Mouse (Mus musculus) midbrain, embryonic 14.5 days (tissue): ENCODE measurements around the gene Tuba4a. TPM values are rescaled to one million over a fixed set of nuclear protein-coding genes. Genes with fewer than 3 reads are reported as not detected.
"Not testable (repeated sequence)": the region's sequence is repeated elsewhere in the genome, so short reads cannot be mapped to it uniquely, and the experiment has no call there.

Source experiments
- ATAC-seq: fragments of 200-750 bp; cut with Nextera tagmentation; 2 replicates; pipeline ENCODE4 v1.8.0; 2017; ENCODE audit warnings: moderate number of reproducible peaks, moderate library complexity; ENCODE audit not compliant: low FRiP score, low TSS enrichment
- DNase-seq: peaks from one replicate; pipeline ENCODE4 v3.0.0-alpha.2; 2015
- H3K27ac ChIP-seq: fragments of 300-500 bp; sonication (generic); replicated peaks from 2 replicates; pipeline ENCODE4 v1.5.1; 2014; ENCODE audit warnings: mild to moderate bottlenecking, low read depth, low read length, moderate library complexity
- H3K27me3 ChIP-seq: fragments of 300-500 bp; sonication (generic); 2 replicates; pipeline ENCODE4 v1.6.1; 2014; ENCODE audit warnings: low read length, control low read depth, mixed read lengths; ENCODE audit not compliant: control insufficient read depth, insufficient read depth
- H3K36me3 ChIP-seq: fragments of 300-500 bp; sonication (generic); 2 replicates; pipeline ENCODE4 v1.6.1; 2014; ENCODE audit warnings: low read length, control low read depth; ENCODE audit not compliant: control insufficient read depth, insufficient read depth
- H3K4me1 ChIP-seq: fragments of 300-500 bp; sonication (generic); 2 replicates; pipeline ENCODE4 v1.6.1; 2014; ENCODE audit warnings: mild to moderate bottlenecking, antibody characterized with exemption, low read length, control low read depth; ENCODE audit not compliant: control insufficient read depth, insufficient read depth
- H3K4me2 ChIP-seq: fragments of 300-500 bp; sonication (generic); 2 replicates; pipeline ENCODE4 v1.6.1; 2014; ENCODE audit warnings: mild to moderate bottlenecking, low read length, moderate library complexity
- H3K4me3 ChIP-seq: fragments of 300-500 bp; sonication (generic); replicated peaks from 2 replicates; pipeline ENCODE4 v1.5.1; 2014; ENCODE audit warnings: low read depth, low read length
- H3K9ac ChIP-seq: fragments of 300-500 bp; sonication (generic); replicated peaks from 2 replicates; pipeline ENCODE4 v1.6.1; 2014; ENCODE audit warnings: mild to moderate bottlenecking, low read length, moderate library complexity
- H3K9me3 ChIP-seq: fragments of 300-500 bp; sonication (generic); 2 replicates; pipeline ENCODE4 v1.6.1; 2016; ENCODE audit warnings: low read length, control low read depth, mixed read lengths; ENCODE audit not compliant: control insufficient read depth
- WGBS: fragments of 180-500 bp; shearing (Covaris S2); extraction: QIAGEN DNeasy Blood & Tissue Kit; methylation state at CpG from one replicate; pipeline ENCODE4 v1.1.7; 2014; 5-methylcytosine and 5-hydroxymethylcytosine counted together
- polyA plus RNA-seq: library from polyadenylated mRNA; unstranded; fragments of >200 nt; fragmentation: Nextera tagmentation; extraction: Ambion mirVana; gene quantifications from 2 replicates; pipeline ENCODE4 v1.2.1, GENCODE M21; 2014

The Tuba4a gene
- polyA plus RNA-seq, 1 experiment from 2014 or later = 4.2 TPM

- H3K27ac ChIP-seq = no peak overlapping the region
- H3K9ac ChIP-seq = no peak overlapping the region
- H3K4me1 ChIP-seq = no peaks in the 10 kb centered on the region
- H3K36me3 ChIP-seq = peaks cover 33% of the 10 kb centered on the region
- H3K27me3 ChIP-seq = no peaks in the 10 kb centered on the region
- no peak overlapping the region for H3K4me3 ChIP-seq
- no peaks in the 10 kb centered on the region for H3K9me3 ChIP-seq
- no peak overlapping the region for H3K4me2 ChIP-seq
- ATAC-seq (no peak), DNase-seq (no peak)
- WGBS = 87% methylated on average over 14 of the region's 14 CpGs
Measured at GRCm38 (mm10) chr1:75243411-75243810, 23.7 kb upstream of the Tuba4a start.

GRCm38 (mm10) chr1:75239591-75239990 lies 19.9 kb upstream of the Tuba4a start:
- Histone ChIP-seq H3K4me2 (no peak overlapping the region), H3K9ac (no peak overlapping the region), H3K4me3 (no peak overlapping the region), H3K9me3 (no peaks in the 10 kb centered on the region), H3K4me1 (peaks cover 8% of the 10 kb centered on the region; the same call in 1 of the 2 replicates), H3K27ac (no peak overlapping the region), H3K27me3 (no peaks in the 10 kb centered on the region), H3K36me3 (peaks cover 33% of the 10 kb centered on the region)
- ATAC-seq (no peak), DNase-seq (no peak)
- WGBS = 86% methylated on average over 10 of the region's 10 CpGs

- no peaks in the 10 kb centered on the region for H3K9me3 ChIP-seq
- H3K9ac ChIP-seq = peak within 1 kb of the TSS; percentile 86
- DNase-seq (peak; percentile 83), ATAC-seq (peak; percentile 88)
- H3K4me3 ChIP-seq = peak within 1 kb of the TSS; percentile 68
- H3K27me3 ChIP-seq = no peaks in the 10 kb centered on the region
- WGBS = under 1% methylated on average over 64 of the region's 64 CpGs
- H3K4me1 ChIP-seq = peaks cover 8% of the 10 kb centered on the region; the same call in 1 of the 2 replicates
- H3K36me3 ChIP-seq = peaks cover 14% of the 10 kb centered on the region
- H3K27ac ChIP-seq = peak within 1 kb of the TSS; percentile 85
- peak within 1 kb of the TSS; percentile 94 for H3K4me2 ChIP-seq
Measured at GRCm38 (mm10) chr1:75236117-75237050, 16.7 kb upstream of the Tuba4a start, which contains the start of gene Dnajb2. Gene Dnajb2, plus strand, starts transcription at chr1:75236406.

GRCm38 (mm10) chr1:75234606-75235005 lies 14.9 kb upstream of the Tuba4a start:
- Histone ChIP-seq H3K27ac (no peak overlapping the region), H3K4me2 (peak overlapping the region; percentile 20; the same call in 1 of the 2 replicates), H3K9ac (no peak overlapping the region), H3K4me1 (peaks cover 8% of the 10 kb centered on the region; the same call in 1 of the 2 replicates), H3K36me3 (peaks cover 4% of the 10 kb centered on the region; the same call in 1 of the 2 replicates), H3K9me3 (no peaks in the 10 kb centered on the region), H3K4me3 (no peak overlapping the region), H3K27me3 (no peaks in the 10 kb centered on the region)
- peak; percentile 82 for DNase-seq
- peak; percentile 79; the same call in 1 of the 2 replicates for ATAC-seq
- under 1% methylated on average over 8 of the region's 8 CpGs for WGBS

- 72% methylated on average over 4 of the region's 4 CpGs for WGBS
- not testable (repeated sequence) for DNase-seq, H3K4me2 ChIP-seq, H3K9me3 ChIP-seq, H3K4me3 ChIP-seq, H3K4me1 ChIP-seq, ATAC-seq, H3K27me3 ChIP-seq, H3K27ac ChIP-seq, H3K36me3 ChIP-seq, H3K9ac ChIP-seq
Measured at GRCm38 (mm10) chr1:75232489-75232888, 12.8 kb upstream of the Tuba4a start.

GRCm38 (mm10) chr1:75231664-75232152 lies 12.0 kb upstream of the Tuba4a start, which contains the start of gene A630095N17Rik:
Gene A630095N17Rik, minus strand, starts transcription at chr1:75232102.
- H3K36me3 ChIP-seq = no peaks in the 10 kb centered on the region
- H3K4me3 ChIP-seq = no peak within 1 kb of the TSS
- no peak for DNase-seq
- H3K9ac ChIP-seq = no peak within 1 kb of the TSS
- ATAC-seq = no peak
- H3K9me3 ChIP-seq = no peaks in the 10 kb centered on the region
- WGBS = 83% methylated on average over 5 of the region's 5 CpGs
- H3K4me2 ChIP-seq = no peak within 1 kb of the TSS
- H3K4me1 ChIP-seq = no peaks in the 10 kb centered on the region
- H3K27me3 ChIP-seq = no peaks in the 10 kb centered on the region
- H3K27ac ChIP-seq = no peak within 1 kb of the TSS

GRCm38 (mm10) chr1:75231224-75231623 lies 11.6 kb upstream of the Tuba4a start:
- no peaks in the 10 kb centered on the region for H3K36me3 ChIP-seq
- no peak overlapping the region for H3K4me2 ChIP-seq
- ATAC-seq = no peak
- no peak overlapping the region for H3K4me3 ChIP-seq
- H3K27ac ChIP-seq = no peak overlapping the region
- no peaks in the 10 kb centered on the region for H3K27me3 ChIP-seq
- 78% methylated on average over 4 of the region's 4 CpGs for whole genome bisulfite sequencing
- no peaks in the 10 kb centered on the region for H3K4me1 ChIP-seq
- DNase-seq = no peak
- H3K9ac ChIP-seq = no peak overlapping the region
- H3K9me3 ChIP-seq = no peaks in the 10 kb centered on the region

DNA sequence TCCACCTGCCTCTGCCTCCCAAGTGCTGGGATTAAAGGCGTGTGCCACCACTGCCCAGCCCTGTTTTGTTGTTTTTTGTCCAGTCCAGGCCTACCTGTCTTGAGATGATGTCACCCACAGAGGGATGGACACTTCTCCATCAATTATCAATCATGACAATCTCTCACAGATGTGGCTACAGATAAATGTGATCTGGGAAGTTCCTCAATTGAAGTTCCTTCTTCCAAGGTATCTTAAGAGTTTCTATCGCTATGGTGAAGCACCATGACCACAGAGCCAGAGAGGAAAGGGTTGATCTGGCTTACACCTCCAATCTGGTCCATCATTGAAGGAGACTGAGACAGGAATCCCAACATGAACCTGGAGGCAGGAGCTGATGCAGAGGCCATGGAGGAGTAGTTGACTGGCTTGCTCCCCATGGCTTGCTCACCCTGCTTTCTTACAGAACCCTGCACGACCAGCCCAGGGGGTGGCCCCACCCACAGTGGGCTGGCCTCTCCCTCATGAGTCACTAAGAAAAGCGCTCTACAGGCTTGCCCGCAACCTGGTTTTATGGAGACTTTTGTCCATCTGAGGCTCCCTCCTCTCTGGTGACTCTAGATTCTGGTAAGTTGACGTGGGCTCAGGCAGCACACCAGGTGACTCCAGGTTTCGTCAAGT lies 10.8 kb upstream of the Tuba4a start:
- no peak overlapping the region for H3K4me2 ChIP-seq
- H3K9me3 ChIP-seq = no peaks in the 10 kb centered on the region
- no peaks in the 10 kb centered on the region for H3K36me3 ChIP-seq
- H3K27ac ChIP-seq = no peak overlapping the region
- H3K9ac ChIP-seq = no peak overlapping the region
- no peak for DNase-seq
- no peaks in the 10 kb centered on the region for H3K4me1 ChIP-seq
- WGBS = 75% methylated on average over 7 of the region's 7 CpGs
- no peak for ATAC-seq
- no peaks in the 10 kb centered on the region for H3K27me3 ChIP-seq
- H3K4me3 ChIP-seq = no peak overlapping the region
